Mouse (Mus musculus): ENCODE data around the gene Rtl1.
A peak's percentile ranks its signal among the peaks of the same experiment; 100 is the strongest.

Rtl1 gene

GRCm38 (mm10) chr12:109572259-109572658, 27.9 kb downstream of the Rtl1 start:
- DNase-seq (ENCODE audit: low read depth, low spot score): no peak

GRCm38 (mm10) chr12:109560111-109560695, 39.9 kb downstream of the Rtl1 start:
- no peak for DNase-seq (ENCODE audit: low read depth, low spot score)

GRCm38 (mm10) chr12:109558891-109559487, 41.1 kb downstream of the Rtl1 start:
- DNase-seq (ENCODE audit: low read depth, low spot score): no peak

- no peak for DNase-seq (ENCODE audit: low read depth, low spot score)
Observed at GRCm38 (mm10) chr12:109558226-109558824, 41.8 kb downstream of the Rtl1 start.

- DNase-seq (ENCODE audit: low read depth, low spot score): no peak
Observed at GRCm38 (mm10) chr12:109555837-109556409, 44.2 kb downstream of the Rtl1 start.

GRCm38 (mm10) chr12:109553568-109553967, 46.6 kb downstream of the Rtl1 start:
- no peak for DNase-seq (ENCODE audit: low read depth, low spot score)

- DNase-seq (ENCODE audit: low read depth, low spot score): no peak
Observed at GRCm38 (mm10) chr12:109552754-109553525, 47.2 kb downstream of the Rtl1 start.

- no peak for DNase-seq (ENCODE audit: low read depth, low spot score)
Observed at GRCm38 (mm10) chr12:109551771-109552170, 48.4 kb downstream of the Rtl1 start.

- no peak for DNase-seq (ENCODE audit: low read depth, low spot score)
Observed at GRCm38 (mm10) chr12:109547085-109547484, 53.0 kb downstream of the Rtl1 start.

GRCm38 (mm10) chr12:109545875-109546732, 54.0 kb downstream of the Rtl1 start:
- DNase-seq (ENCODE audit: low read depth, low spot score): no peak

- DNase-seq (ENCODE audit: low read depth, low spot score): no peak
Observed at GRCm38 (mm10) chr12:109543281-109543923, 56.7 kb downstream of the Rtl1 start.

- peak; percentile 16 for DNase-seq (ENCODE audit: low read depth, low spot score)
Observed at GRCm38 (mm10) chr12:109542635-109543249, 57.4 kb downstream of the Rtl1 start.

- no peak for DNase-seq (ENCODE audit: low read depth, low spot score)
Observed at GRCm38 (mm10) chr12:109542011-109542410, 58.1 kb downstream of the Rtl1 start.

- no peak for DNase-seq (ENCODE audit: low read depth, low spot score)
Observed at GRCm38 (mm10) chr12:109541540-109541899, 58.6 kb downstream of the Rtl1 start.

GRCm38 (mm10) chr12:109540739-109541539, 59.2 kb downstream of the Rtl1 start:
- DNase-seq (ENCODE audit: low read depth, low spot score): no peak

GRCm38 (mm10) chr12:109539950-109540349, 60.2 kb downstream of the Rtl1 start:
- no peak for DNase-seq (ENCODE audit: low read depth, low spot score)

Data from WW6 (cell line).